Mouse (Mus musculus) CD4-positive, CD25-positive, alpha-beta regulatory T cell, adult 4 months (primary cell): ENCODE measurements around the gene Pmfbp1. TPM values are rescaled to one million over a fixed set of nuclear protein-coding genes. Genes with fewer than 3 reads are reported as not detected.
"Not testable (repeated sequence)": the region's sequence is repeated elsewhere in the genome, so short reads cannot be mapped to it uniquely, and the experiment has no call there.

Experiments
- ATAC-seq: one replicate; pipeline ENCODE4 v1.8.0; 2017
- polyA plus RNA-seq, 2 experiments: library from polyadenylated mRNA; unstranded; fragments of 100-300 nt; shearing (Covaris generic); gene quantifications; one replicate each; pipeline ENCODE4 v1.2.1; 2017

The Pmfbp1 gene
- polyA plus RNA-seq = not detected

DNA sequence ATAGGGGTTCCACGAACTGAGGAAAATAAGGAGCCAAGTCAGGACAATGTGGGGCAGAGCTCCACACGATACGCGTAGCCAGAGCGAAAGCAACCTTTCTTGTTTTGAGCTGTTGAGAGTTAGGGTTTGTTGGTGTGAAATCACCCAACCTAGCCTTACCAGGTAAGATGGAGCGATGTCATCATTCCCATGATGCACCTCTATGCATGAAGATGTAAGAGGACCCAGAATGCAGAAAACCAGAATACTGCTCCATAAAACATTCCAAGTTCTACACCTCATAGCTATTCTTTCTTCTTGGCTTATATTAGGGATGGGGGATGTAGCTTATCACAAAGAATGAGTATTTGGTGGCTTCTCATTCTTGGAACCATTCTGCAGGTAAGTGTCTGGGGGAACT lies at the start of gene Pmfbp1:
Gene Pmfbp1 (plus strand): TSS at position 301 of the 400 bp plus-strand sequence.
- no peak for ATAC-seq

DNA sequence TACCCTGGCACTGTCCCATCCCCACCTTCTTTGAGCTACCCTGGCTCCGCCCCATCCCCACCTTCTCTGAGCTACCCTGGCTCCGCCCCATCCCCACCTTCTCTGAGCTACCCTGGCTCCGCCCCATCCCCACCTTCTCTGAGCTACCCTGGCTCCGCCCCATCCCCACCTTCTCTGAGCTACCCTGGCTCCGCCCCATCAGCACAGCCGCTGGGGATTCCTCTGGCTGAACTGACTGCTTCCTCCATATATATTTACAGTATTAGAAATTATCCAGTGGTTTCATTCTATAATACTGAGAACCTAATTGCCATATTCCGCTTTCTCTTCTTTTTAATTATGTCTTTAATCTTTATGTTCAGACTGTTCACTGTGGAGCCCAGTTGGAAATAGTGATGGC lies 46.9 kb upstream of the Pmfbp1 start:
- not testable (repeated sequence) for ATAC-seq

DNA sequence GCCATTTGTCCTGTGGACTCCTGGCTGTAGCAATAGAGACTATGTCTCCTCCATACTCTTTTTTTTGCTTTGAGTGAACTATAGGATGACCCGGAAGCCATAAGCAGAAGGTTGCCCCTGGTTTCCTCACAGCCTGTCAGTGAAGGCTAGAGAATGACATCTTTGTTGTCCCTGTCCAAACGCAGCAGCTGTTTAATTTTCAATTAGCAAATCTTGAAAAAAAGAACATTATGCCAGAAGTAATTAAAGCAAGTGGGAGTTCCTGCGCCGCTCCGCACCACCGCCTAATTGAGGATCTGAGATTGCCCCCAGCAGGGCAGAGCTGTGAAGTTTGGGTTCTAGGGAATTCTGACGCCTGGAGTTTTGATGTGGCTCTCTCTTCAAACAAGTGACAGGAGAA lies 42.8 kb upstream of the Pmfbp1 start:
- no peak for ATAC-seq

DNA sequence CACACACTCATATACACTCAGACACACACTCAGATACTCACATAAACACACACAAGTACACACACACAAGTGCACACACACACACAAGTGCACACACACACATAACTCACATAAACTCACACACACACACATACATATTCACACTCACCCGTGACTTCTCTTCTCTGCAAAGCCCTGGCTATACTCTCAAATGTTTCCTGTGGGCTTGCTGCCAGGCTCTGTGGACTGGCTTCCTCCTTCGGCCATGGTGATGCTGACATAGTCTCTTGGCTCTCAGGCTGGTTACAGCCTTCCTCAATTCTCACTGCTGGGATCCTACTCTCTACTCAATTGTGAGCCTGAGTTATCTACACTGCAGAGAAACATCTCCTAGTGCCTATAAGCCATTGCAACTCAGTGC lies 38.7 kb upstream of the Pmfbp1 start:
- no peak for ATAC-seq

DNA sequence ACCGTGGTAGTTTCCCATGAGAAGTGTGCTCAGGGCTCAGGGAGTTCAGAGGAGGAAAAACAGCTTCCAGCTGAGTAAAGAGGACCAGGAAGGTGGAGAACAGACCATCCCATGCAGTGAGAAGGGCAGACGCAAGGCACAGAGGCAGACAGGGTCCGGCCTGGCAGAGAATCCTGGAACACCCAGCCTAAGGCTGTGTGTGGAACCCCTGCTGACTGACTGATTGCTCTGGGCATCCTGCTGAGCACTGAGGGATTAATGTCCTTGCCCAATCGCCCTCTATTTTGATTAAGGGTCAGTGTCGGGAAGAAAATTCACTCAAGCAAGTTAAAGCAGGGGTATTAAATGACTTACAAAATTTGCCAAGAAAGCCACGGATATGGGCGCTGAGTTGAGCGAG lies 36.4 kb upstream of the Pmfbp1 start:
- no peak for ATAC-seq

DNA sequence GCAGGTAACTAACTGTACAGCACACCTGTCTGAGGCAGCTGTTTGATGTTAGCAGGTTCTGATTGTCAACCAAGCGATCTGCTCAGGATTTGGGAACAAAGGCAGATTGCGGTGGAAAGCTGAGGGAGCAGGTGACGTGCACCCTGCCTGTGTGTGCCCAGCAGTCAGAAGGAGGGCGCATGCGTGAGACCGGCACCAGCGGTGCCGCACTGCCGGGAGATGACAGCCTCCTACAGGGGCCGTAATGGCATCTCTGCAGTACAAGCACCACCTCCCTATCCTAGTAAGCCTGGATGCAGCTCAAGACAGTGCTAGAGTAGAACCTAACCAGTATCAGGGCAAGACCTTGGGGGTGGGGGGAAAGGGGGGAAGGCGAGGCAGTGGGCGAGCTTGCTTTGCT lies 35.2 kb upstream of the Pmfbp1 start:
- ATAC-seq = no peak

DNA sequence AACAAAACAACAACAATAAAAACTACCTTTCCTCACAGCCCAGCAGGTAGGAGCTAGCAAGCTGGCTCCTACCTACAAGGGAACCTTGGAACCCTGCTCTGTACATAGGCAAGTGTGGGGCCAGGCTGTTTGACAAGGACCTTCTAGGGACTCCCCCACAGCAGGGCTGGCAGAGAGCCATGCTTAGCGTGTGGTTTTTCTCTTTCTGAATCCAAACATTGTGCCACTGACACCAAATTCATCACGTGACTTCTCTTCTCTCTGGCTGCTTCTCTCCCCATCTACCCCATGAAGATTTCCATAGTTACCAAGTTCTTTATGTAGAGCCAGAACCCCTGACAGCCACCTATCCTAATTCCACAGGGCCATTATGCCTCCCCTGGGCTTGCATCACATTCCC lies 30.8 kb upstream of the Pmfbp1 start:
- no peak for ATAC-seq

DNA sequence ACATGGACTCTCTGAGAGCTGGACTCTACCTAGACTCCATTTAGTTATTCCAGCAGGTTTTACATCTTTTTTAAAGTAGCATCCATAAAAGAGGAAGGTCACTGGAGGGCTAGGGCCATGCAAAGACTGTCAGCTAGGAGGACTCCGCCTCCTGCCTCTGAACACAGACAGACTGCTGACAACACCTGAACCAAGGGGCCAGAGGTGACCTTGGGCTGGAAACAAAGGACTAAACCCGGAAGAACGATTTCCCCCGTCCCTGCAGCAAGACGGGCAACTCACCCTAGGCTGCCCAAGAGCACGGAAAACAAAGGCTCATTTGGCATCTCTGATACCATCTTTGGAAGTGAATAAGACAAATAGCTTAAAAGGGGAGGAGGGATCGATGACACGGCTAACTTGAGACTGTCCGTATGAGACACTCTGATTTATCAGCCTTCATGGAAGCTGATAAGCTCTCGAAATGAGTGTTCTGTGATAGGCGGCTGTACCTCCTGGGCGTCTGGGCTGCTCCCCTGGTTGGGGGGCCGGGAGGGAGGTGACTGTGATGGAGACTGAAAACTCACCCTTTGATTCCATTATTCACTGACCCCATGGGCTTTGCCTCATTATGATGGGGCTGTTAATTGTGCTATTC lies 30.0 kb upstream of the Pmfbp1 start:
- ATAC-seq = no peak

DNA sequence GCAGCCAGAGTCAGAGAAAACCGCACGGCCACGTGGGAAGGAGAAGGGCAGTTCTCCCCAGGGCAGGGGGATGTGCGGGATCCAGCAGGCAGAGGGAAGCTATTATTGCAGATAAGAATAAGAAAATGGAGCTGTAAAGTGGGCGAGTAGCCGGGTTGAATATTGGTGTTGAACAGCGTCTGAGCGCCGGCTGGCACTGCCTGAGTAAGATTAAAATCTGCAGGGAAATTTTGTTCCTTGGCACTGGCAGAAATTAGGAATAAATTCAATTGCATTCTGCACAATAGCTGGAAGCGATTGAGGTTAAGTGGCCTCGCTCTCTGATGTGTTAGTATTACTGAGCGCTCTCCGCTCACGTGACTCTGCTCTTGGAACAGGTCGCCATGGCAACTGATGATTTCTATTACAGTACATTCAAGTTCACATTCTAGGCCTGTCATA lies 29.4 kb upstream of the Pmfbp1 start:
- ATAC-seq = no peak

DNA sequence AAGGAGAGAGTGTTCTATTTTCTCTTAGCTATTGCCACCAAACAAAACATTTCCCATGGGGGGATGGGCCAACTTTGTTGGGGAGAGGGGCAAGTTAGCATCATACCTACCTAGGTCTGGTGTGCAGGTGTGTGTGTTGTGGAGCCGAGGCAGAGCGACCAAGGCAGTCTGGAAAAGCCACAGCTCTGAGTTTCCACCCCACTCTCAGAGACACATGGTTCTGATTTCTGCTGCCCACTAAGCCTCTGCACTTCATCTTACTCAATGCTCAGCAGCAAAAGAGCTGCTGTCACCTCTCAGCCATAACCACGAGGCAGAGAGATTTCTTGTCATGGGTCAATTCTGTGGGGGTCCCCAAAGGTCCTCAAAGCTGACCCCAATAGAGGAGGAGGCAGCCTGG lies 28.8 kb upstream of the Pmfbp1 start:
- ATAC-seq = no peak

DNA sequence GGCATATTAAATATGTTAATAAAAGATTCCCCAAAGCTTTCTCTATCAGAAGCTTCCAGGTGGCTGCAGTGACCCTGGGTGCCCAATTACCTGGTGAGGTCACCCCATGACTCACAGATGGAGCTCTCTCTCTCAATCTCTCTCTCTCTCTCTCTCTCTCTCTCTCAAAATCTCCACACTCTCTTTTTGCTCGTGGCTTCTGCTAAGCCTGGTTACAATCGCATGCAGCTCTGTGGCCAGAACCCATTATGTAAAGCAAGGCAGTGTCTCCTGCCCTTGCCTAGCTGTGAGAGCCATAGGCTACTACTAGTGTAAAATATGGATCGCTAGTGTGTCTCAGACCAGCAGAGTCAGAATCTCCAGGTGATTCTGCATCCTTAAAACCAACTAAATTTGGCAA lies 28.1 kb upstream of the Pmfbp1 start:
- ATAC-seq = no peak

DNA sequence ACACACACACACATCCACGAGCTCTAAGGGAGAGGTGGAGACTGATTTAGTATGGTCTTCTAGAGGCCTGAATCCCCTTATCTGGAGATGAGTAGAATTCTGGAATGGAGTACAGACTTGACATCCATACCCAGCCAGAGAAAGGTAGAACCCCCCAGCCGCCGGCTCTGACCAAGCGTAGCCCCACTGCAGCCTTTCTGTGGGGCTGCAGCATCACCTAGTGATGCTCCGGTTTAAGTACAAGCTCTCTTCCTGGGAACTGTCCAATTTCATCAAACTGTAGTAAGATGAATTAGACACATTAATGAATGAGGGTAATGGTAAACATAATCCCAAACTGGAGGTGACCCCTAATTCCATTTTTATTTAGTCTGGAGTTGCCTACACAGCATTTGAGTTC lies 26.3 kb upstream of the Pmfbp1 start:
- ATAC-seq = no peak

DNA sequence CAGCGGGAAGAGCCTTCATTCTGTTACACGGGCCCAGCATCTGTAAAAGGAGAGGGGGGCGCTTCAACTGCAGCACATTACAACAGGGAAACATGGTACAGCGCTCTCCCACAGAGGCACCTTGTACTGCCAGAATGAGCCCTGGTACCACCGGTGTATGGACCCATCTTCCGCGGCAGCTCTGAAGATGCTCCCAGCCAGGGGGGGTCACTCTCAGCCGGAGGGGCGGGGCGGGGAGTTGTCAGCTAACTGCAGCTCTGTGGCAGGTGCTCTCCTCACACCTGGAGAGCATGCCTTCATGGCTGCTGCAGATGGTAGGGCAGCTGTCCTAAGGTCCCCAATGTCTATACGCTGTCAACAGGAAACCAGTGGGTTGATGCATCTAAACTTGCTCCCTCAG lies 25.7 kb upstream of the Pmfbp1 start:
- ATAC-seq = no peak

DNA sequence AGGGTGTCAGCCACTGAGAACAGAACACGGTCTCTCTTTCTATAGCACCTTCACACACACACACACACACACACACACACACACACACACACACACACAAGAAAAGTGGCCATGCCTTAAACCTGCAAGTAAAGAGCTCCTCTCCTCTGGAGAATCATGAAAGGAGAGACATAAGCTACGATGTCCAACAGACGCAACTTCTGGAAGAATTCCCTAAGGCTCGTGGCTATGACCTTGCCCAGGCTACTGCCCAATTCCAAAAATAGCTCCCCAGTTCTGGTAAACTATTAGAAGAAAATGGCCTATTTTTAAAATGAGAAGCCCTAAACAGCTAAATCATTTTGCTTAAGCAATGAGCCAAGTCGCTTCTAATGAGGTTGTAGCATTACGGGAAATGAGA lies 22.0 kb upstream of the Pmfbp1 start:
- no peak for ATAC-seq

DNA sequence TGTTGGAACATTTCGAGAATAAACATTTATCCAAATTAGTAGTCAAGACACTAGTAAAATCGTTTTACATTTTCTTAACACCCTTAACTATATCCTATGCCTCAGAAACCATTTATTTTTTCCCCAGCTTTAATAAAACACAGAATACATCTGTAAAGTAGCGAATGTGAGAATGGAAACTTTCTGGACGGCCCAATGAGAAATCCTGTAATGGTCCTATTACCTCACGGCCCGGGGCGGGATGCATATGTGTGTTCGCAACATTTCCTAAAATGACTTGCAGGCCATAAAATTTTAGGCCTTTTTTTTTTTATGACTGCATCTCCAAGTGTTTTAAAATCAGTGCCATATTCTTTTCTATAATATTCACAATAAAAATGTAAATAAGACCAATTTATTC lies 21.4 kb upstream of the Pmfbp1 start:
- no peak for ATAC-seq

DNA sequence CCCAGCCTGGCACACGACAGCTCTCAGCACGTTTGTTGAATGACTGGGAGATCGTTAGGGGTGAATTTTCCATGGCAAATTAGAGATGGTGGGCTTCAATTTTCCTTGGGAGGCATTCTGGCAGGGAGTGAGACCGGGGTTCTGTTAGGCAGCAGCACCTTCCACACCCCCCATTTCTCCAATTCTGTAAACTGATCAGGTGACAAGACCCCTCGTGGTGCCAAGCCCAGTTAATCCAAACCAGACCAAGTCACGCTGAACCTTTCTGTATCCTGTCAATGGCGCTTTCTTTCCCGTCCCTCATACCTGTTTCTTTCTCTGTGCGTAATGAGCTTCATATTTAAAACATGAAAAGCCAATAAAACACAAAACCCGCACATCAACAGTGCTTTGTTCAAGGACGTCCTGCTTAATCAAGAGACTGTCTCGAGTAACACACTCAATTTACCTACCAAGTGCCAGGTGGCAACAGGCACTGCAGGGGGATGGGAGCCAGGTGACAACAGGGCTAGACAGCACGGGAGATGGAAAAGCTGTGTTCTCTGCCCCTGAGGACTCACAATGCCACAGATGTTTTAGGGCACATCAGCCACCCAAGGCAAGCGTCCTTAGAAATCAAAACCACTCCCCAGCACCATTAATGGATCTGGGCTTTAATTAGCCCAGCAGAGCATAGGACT lies 19.2 kb upstream of the Pmfbp1 start:
- ATAC-seq = no peak

DNA sequence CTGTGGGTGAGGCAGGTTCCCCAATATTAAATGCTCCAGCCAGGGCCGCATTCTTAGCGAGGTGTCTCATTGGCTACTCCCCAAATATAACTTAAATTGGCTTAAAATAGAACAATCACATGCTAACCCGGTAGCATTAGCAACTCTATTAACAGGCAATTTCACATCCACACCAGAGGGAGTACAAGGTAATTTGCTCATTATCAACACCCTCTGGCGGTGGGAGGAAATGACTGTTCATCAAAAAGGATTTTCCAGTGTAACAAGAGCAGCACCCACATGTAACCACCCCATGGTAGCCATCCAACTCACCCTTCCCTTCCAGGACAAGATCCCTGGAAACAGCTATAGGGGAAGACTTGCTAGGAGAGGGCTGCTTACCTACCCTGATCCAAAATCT lies 18.4 kb upstream of the Pmfbp1 start:
- no peak for ATAC-seq

DNA sequence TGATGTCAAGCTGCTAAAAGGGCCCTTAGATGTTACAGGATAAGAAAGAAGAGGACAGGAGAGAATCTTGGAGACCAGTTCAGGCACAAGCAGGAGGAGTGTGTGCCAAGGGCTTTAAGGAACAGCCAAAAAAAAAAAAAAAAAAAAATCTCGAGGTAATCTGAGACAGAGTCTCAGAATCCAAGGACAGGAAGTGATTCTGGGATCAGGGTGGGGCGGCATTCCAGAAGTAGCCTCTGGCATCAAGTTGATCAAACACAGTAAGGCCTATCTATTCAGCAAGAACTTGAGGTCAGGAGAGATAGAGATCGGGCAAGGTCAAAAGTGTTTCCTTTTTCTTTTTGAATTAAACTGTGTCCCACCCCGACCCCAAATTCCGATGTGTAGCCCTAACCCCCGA lies 15.2 kb upstream of the Pmfbp1 start:
- ATAC-seq = no peak

DNA sequence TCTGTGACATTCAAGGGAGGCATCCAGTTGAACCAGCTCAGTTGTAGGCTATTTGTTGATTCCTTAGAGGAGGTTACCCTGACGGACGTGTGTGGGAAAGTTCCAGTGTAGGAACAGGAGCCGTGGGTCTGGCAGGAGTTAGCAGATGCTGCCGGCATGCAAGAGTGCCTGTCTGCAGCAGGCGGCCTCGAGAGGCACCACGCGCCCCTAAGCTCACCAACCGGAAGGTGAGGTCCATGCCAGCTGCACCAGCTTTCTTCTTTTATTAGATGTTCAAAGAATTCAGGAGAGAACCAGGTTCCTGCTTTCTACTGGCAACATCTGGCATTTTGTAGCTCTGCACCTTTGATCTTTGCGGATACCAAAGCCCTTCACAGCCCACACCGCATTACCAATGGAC lies 9.1 kb upstream of the Pmfbp1 start:
- ATAC-seq = no peak

DNA sequence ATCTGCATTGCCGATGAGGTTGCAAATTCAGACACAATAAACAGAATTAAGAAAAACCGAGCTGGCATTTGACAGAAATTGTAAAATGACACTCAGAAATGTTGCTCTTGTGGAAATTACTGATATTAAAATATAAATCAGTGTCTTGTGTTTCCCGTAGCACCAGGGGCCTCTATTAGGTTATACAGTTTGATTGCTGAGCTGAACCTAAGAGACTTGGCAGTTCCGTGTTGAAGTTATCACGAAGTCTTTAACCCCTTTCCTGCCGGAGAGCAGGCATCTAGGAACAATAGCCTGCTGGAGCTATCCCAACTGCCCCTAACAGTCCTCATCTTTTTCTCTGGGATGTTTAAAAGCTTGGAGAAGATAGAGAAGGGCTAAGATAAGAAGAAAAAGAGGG lies 8.3 kb upstream of the Pmfbp1 start:
- no peak for ATAC-seq

DNA sequence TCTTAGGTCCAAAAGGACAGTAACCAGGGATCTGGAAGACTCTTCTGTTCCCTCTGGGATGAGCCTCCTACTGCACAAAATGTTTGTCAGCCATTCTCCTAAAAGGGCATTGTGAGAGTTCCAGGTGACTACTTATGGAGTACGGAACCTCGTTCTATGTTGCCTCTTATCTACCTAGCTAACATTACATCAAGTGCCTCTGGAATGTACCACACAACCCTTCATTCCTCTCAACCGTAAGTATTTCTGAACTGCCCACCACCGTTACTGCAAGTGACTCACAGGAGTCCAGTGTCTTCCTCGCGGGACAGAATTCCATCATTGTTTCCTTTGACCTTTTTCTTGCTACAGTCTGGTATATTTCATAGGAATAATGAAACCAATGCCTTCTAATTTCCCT lies 1.0 kb upstream of the Pmfbp1 start:
- no peak for ATAC-seq

DNA sequence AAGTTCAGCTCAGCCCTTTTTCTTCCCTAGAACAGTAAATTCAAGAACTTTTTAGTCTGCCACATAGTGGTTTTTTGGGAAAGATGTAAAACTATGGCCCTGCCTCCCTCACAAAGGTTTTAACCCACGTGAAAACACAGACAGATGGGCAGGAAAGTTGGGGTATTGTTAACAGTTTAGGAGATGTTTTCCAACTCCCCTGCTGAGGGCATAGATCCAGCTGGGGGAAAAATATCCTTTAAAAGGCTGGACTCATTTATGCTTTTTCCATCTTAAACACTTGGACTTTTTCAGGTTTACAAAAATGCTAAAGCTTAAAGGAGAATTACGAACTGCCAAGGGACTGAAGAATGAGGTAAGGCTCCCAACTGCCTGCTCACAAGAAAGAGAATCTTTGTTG lies 774 bp downstream of the Pmfbp1 start:
- no peak for ATAC-seq

DNA sequence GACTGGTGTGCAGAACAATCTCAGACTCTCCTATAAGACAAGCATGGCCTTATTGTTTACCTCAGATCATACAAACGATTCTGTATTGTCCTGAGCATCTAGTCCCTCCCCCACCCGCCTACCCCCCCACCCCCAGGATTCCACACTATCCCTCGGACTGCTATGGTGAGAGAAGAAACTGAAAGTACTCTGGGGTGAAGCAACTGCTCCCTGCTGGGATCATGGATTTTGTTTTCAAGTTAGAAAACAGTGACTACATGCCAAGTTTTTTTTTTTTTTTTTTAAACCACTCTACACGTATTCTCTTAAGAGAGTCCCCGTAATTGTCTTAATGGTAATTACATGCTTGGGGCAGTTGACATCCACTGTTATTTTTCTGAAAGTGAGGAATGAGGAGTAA lies 3.6 kb downstream of the Pmfbp1 start:
- ATAC-seq = no peak

DNA sequence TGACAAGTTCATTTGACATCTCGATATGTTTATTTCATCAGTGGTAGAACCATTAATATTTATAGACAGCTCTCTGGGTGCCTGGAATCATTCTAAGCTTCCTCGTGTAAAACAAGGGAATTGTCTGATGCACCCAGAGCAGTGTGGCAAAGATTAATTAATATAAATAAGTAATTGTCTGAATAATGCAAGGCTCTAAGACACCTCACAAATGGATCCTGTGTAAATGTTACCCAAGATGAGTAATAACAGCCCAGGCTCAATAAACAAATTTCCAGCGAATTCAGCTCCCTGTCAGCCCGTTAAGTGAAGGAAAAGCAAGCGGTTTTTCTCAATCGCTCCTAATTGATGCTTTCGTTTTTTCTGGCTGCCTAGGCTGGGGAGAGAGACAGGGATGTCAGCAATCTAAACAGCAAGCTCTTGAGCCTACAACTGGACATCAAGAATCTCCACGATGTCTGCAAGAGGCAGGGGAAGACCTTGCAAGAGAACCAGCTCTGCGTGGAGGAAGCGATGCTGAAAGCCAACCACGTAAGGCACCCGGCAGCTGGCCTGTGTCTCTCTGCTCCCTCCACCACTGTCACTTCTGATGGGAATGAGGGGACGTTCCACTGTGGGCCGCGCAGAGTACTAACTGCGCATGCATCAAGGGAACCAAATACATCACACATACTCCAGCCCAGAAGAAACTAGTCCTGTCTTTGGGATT lies 5.3 kb downstream of the Pmfbp1 start:
- ATAC-seq = no peak
